Mouse (Mus musculus): ENCODE data around the gene Arnt2. TPM values are rescaled to one million over a fixed set of nuclear protein-coding genes. Genes with fewer than 3 reads are reported as not detected.

The Arnt2 gene
- total and polyA plus RNA-seq, 2 experiments from 2014 or later, result 44.6 to 126 TPM

GRCm38 (mm10) chr7:84246878-84247277, 163.1 kb downstream of the Arnt2 start:
- Histone ChIP-seq H3K4me2 (ENCODE audit: low read depth, low read length) (no peak overlapping the region), H3K36me3 (ENCODE audit: insufficient read depth, low read length) (peaks cover 15% of the 10 kb centered on the region; the same call in 1 of the 2 replicates), H3K4me1 (ENCODE audit: insufficient read depth, low read length) (no peaks in the 10 kb centered on the region), H3K4me3 (ENCODE audit: low read length) (no peak overlapping the region), H3K27ac (no peak overlapping the region), H3K9me3 (ENCODE audit: low read length) (no peaks in the 10 kb centered on the region), H3K27me3 (ENCODE audit: insufficient read depth, low read length) (no peaks in the 10 kb centered on the region), H3K9ac (replicated peaks; ENCODE audit: low read length) (no peak overlapping the region)
- 88% methylated on average over 5 of the region's 5 CpGs for WGBS
- TF ChIP-seq CTCF (IDR thresholded peaks at IDR 0.05; ENCODE audit: low read depth), result no peak
- ATAC-seq (no peak), DNase-seq (ENCODE audit: low spot score) (no peak)

GRCm38 (mm10) chr7:84246093-84246492, 163.9 kb downstream of the Arnt2 start:
- DNase-seq (ENCODE audit: low spot score) (no peak), ATAC-seq (no peak)
- H3K4me2 ChIP-seq (ENCODE audit: low read depth, low read length), result no peak overlapping the region
- no peak for TF ChIP-seq CTCF (IDR thresholded peaks at IDR 0.05; ENCODE audit: low read depth)
- 87% methylated on average over 2 of the region's 2 CpGs for WGBS
- H3K4me3 ChIP-seq (ENCODE audit: low read length), result no peak overlapping the region
- H3K9me3 ChIP-seq (ENCODE audit: low read length), result no peaks in the 10 kb centered on the region
- H3K4me1 ChIP-seq (ENCODE audit: insufficient read depth, low read length), result no peaks in the 10 kb centered on the region
- peaks cover 8% of the 10 kb centered on the region; the same call in 1 of the 2 replicates for H3K36me3 ChIP-seq (ENCODE audit: insufficient read depth, low read length)
- no peak overlapping the region for H3K9ac ChIP-seq (replicated peaks; ENCODE audit: low read length)
- H3K27ac ChIP-seq, result no peak overlapping the region
- no peaks in the 10 kb centered on the region for H3K27me3 ChIP-seq (ENCODE audit: insufficient read depth, low read length)

GRCm38 (mm10) chr7:84240406-84240805, 169.6 kb downstream of the Arnt2 start:
- no peak overlapping the region for H3K4me2 ChIP-seq (ENCODE audit: low read depth, low read length)
- TF ChIP-seq CTCF (IDR thresholded peaks at IDR 0.05; ENCODE audit: low read depth), result no peak
- no peak for ATAC-seq
- no peaks in the 10 kb centered on the region for H3K36me3 ChIP-seq (ENCODE audit: insufficient read depth, low read length)
- WGBS, result 82% methylated on average over 3 of the region's 3 CpGs
- H3K9me3 ChIP-seq (ENCODE audit: low read length), result no peaks in the 10 kb centered on the region
- DNase-seq (ENCODE audit: low spot score), result no peak
- H3K4me3 ChIP-seq (ENCODE audit: low read length), result no peak overlapping the region
- H3K9ac ChIP-seq (replicated peaks; ENCODE audit: low read length), result no peak overlapping the region
- no peak overlapping the region for H3K27ac ChIP-seq
- H3K4me1 ChIP-seq (ENCODE audit: insufficient read depth, low read length), result no peaks in the 10 kb centered on the region
- H3K27me3 ChIP-seq (ENCODE audit: insufficient read depth, low read length), result no peaks in the 10 kb centered on the region

- TF ChIP-seq CTCF (IDR thresholded peaks at IDR 0.05; ENCODE audit: low read depth), result no peak
- H3K27ac ChIP-seq, result no peak overlapping the region
Observed at GRCm38 (mm10) chr7:84237655-84238054, 172.3 kb downstream of the Arnt2 start.

GRCm38 (mm10) chr7:84231396-84231795, 178.6 kb downstream of the Arnt2 start:
- H3K36me3 ChIP-seq (ENCODE audit: insufficient read depth, low read length), result no peaks in the 10 kb centered on the region
- H3K4me3 ChIP-seq (ENCODE audit: low read length), result no peak overlapping the region
- 86% methylated on average over 4 of the region's 4 CpGs for WGBS
- H3K27ac ChIP-seq, result no peak overlapping the region
- ATAC-seq (no peak), DNase-seq (ENCODE audit: low spot score) (no peak)
- no peak overlapping the region for H3K9ac ChIP-seq (replicated peaks; ENCODE audit: low read length)
- H3K9me3 ChIP-seq (ENCODE audit: low read length), result no peaks in the 10 kb centered on the region
- no peaks in the 10 kb centered on the region for H3K4me1 ChIP-seq (ENCODE audit: insufficient read depth, low read length)
- no peaks in the 10 kb centered on the region for H3K27me3 ChIP-seq (ENCODE audit: insufficient read depth, low read length)
- no peak for TF ChIP-seq CTCF (IDR thresholded peaks at IDR 0.05; ENCODE audit: low read depth)
- H3K4me2 ChIP-seq (ENCODE audit: low read depth, low read length), result no peak overlapping the region

More at GRCm38 (mm10) chr7:84237655-84238054, 172.3 kb downstream of the Arnt2 start:
- Histone ChIP-seq H3K9me3 (ENCODE audit: low read length) (no peaks in the 10 kb centered on the region), H3K4me3 (ENCODE audit: low read length) (no peak overlapping the region), H3K9ac (replicated peaks; ENCODE audit: low read length) (no peak overlapping the region), H3K4me1 (ENCODE audit: insufficient read depth, low read length) (no peaks in the 10 kb centered on the region), H3K36me3 (ENCODE audit: insufficient read depth, low read length) (no peaks in the 10 kb centered on the region), H3K4me2 (ENCODE audit: low read depth, low read length) (no peak overlapping the region), H3K27me3 (ENCODE audit: insufficient read depth, low read length) (no peaks in the 10 kb centered on the region)
- DNase-seq (ENCODE audit: low spot score), result no peak
- ATAC-seq, result no peak
- WGBS, result 72% methylated on average over 4 of the region's 4 CpGs

- Histone ChIP-seq H3K4me3 (ENCODE audit: low read length) (no peak overlapping the region), H3K27me3 (ENCODE audit: insufficient read depth, low read length) (no peaks in the 10 kb centered on the region), H3K27ac (no peak overlapping the region), H3K9me3 (ENCODE audit: low read length) (no peaks in the 10 kb centered on the region), H3K9ac (replicated peaks; ENCODE audit: low read length) (no peak overlapping the region), H3K36me3 (ENCODE audit: insufficient read depth, low read length) (no peaks in the 10 kb centered on the region), H3K4me2 (ENCODE audit: low read depth, low read length) (no peak overlapping the region), H3K4me1 (ENCODE audit: insufficient read depth, low read length) (no peaks in the 10 kb centered on the region)
- DNase-seq (ENCODE audit: low spot score) (no peak), ATAC-seq (no peak)
- TF ChIP-seq CTCF (IDR thresholded peaks at IDR 0.05; ENCODE audit: low read depth), result no peak
- 89% methylated on average over 1 of the region's 1 CpGs for WGBS
Observed at GRCm38 (mm10) chr7:84227652-84228051, 182.3 kb downstream of the Arnt2 start.

GRCm38 (mm10) chr7:84226909-84227308, 183.1 kb downstream of the Arnt2 start:
- WGBS, result 91% methylated on average over 3 of the region's 3 CpGs
- Histone ChIP-seq H3K4me1 (ENCODE audit: insufficient read depth, low read length) (no peaks in the 10 kb centered on the region), H3K9me3 (ENCODE audit: low read length) (no peaks in the 10 kb centered on the region), H3K27me3 (ENCODE audit: insufficient read depth, low read length) (no peaks in the 10 kb centered on the region), H3K4me2 (ENCODE audit: low read depth, low read length) (no peak overlapping the region), H3K9ac (replicated peaks; ENCODE audit: low read length) (no peak overlapping the region), H3K4me3 (ENCODE audit: low read length) (no peak overlapping the region), H3K36me3 (ENCODE audit: insufficient read depth, low read length) (no peaks in the 10 kb centered on the region), H3K27ac (no peak overlapping the region)
- DNase-seq (ENCODE audit: low spot score) (no peak), ATAC-seq (no peak)
- TF ChIP-seq CTCF (IDR thresholded peaks at IDR 0.05; ENCODE audit: low read depth), result no peak

Measured in hindbrain, postnatal 0 days (tissue).